Mouse (Mus musculus) erythroblast, embryonic 14.5 days (primary cell): ENCODE data around the gene Emp3. TPM values are rescaled to one million over a fixed set of nuclear protein-coding genes. Genes with fewer than 3 reads are reported as not detected.
"Not testable (repeated sequence)": the region's sequence is repeated elsewhere in the genome, so short reads cannot be mapped to it uniquely, and the experiment has no call there.

Source experiments
- H3K27me3 ChIP-seq: 2 replicates; pipeline ENCODE4 v1.6.1; 2012; ENCODE audit warnings: inconsistent platforms; ENCODE audit not compliant: control insufficient read depth
- H3K36me3 ChIP-seq: 2 replicates; pipeline ENCODE4 v1.6.1; 2012; ENCODE audit warnings: mild to moderate bottlenecking, inconsistent platforms; ENCODE audit not compliant: control insufficient read depth
- H3K4me1 ChIP-seq: 2 replicates; pipeline ENCODE4 v1.6.1; 2012; ENCODE audit warnings: inconsistent platforms; ENCODE audit not compliant: control insufficient read depth
- H3K4me3 ChIP-seq: replicated peaks from 2 replicates; pipeline ENCODE3; 2012; ENCODE audit warnings: moderate library complexity, mild to moderate bottlenecking, inconsistent platforms
- H3K9me3 ChIP-seq: 2 replicates; pipeline ENCODE4 v1.6.1; 2012; ENCODE audit warnings: low read length, inconsistent platforms, mixed read lengths; ENCODE audit not compliant: control insufficient read depth
- GATA1 ChIP-seq: IDR thresholded peaks from 2 replicates; pipeline ENCODE4 v1.6.1; 2012; ENCODE audit warnings: low read length, inconsistent platforms, mixed read lengths
- TAL1 ChIP-seq: IDR thresholded peaks from 3 replicates; pipeline ENCODE4 v1.6.1; 2012; ENCODE audit warnings: low read length, inconsistent platforms, mixed read lengths
- polyA plus RNA-seq: library from polyadenylated mRNA; stranded (reverse); fragments of >175 nt; gene quantifications from 2 replicates; pipeline ENCODE4 v1.2.3, GENCODE M21; 2012

Gene Emp3
- polyA plus RNA-seq, 1 experiment, result 3.5 TPM

DNA sequence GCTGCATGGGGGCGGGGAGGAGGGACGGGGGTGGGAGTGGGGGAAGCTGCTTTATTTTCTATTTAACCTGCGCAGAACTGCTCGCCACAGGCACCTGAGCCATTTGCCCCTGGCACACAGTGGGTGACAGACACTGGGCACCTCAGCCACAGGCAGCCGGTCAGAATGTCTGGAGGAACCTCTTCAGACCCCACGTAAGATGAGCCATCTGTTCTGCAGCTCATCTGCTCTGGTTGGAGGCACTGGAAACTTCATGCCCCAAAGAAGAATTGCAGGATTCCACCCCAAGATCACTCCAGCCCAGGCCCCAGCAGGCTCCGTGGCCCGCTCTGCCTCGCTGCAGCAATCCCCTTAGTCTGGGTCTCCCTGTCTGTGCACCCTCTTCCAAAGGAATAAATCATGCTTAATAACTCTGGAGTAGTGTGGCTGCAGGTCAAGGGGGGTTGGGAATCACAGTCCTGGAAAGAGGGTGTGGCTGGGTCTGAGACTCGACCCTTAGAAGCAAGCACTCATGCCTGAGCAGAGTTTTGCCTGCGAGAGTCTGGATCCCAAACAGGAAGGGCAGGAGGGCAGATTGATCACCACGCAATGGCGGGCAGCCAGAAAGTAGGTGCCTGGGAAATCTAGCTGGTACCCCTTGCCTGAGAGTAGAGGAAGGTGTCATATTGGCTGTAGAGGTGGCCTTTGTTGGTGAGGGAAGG, 4.0 kb downstream of the Emp3 start:
- peaks cover 47% of the 10 kb centered on the region for H3K36me3 ChIP-seq
- no peak overlapping the region for H3K4me3 ChIP-seq
- TF ChIP-seq TAL1 (no peak), GATA1 (no peak)

DNA sequence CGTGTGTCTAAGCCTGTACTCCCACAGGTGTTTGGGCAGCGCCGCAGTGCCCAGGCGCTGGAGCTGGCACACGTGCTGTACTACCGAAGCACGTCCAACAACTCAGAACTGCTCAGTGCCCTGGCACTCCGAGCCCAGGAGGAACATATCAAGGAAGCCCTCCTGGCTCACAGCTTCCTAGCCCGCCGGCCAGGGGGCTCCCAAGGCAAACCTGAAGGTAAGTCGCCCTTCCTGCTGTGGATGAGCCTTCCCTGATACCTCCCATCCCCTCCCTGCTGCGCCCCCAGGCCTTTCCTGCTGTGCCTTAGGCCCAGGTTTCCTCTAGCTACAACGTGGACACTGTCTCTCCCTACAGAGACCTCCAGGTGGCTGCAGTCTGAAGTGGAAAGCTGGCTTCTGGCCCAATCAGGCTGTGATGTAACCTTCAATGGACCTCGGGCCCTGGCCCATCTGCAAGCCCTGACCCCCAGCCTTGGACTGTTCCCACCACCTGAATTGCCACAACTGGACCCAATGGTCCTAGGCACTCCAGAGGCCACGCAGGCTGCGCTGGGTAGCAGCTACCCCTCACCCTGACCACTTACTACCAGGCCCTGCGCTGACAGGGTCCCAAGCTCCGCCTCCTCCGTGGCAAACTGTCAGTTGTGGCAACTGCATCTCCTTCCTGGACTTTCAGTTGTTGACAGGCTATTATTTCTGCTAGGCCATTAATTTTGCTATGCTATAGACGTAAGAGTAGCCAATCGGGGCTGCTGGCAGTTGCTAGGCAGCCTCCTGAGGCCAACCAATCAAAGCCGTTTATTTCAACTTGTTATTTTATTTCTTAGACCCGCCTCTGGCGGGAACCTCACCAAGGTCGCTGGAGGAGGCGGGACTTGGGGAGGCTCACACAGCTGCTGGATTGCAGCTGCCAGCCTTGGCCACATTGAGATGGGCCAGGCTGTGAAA, 4.9 kb downstream of the Emp3 start:
- H3K4me1 ChIP-seq, result peaks cover 52% of the 10 kb centered on the region
- H3K27me3 ChIP-seq, result no peaks in the 10 kb centered on the region

More for the DNA sequence above, 4.0 kb downstream of the Emp3 start:
- Histone ChIP-seq H3K27me3 (no peaks in the 10 kb centered on the region), H3K9me3 (no peaks in the 10 kb centered on the region), H3K4me1 (peaks cover 60% of the 10 kb centered on the region)

DNA sequence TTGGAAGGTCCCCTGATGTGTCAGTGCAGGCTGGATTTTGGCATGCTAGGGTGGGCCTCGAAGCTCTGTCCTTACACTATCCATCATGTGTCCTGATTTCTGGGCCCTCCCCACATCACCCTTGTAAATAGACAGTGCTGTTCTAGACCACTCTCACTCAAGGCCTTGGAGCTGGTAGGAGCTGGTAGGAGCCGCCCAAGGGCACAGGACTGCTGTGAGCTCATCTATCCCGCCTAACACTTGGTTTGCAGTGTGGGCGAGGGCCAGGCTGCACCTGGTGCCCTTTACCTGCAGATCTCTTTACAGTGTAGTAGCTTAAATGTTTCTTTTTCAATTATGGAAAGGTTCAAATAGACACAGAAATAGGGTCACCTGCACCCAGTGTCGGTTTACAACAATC, 6.2 kb downstream of the Emp3 start:
- no peaks in the 10 kb centered on the region; the same call in 1 of the 2 replicates for H3K9me3 ChIP-seq
- H3K4me1 ChIP-seq, result peaks cover 39% of the 10 kb centered on the region
- TF ChIP-seq GATA1 (no peak), TAL1 (no peak)

More for the DNA sequence above, 4.9 kb downstream of the Emp3 start:
- Histone ChIP-seq H3K4me3 (peak overlapping the region; percentile 65), H3K36me3 (peaks cover 47% of the 10 kb centered on the region), H3K9me3 (no peaks in the 10 kb centered on the region)
- TF ChIP-seq GATA1, result no peak
- TF ChIP-seq TAL1, result no peak

DNA sequence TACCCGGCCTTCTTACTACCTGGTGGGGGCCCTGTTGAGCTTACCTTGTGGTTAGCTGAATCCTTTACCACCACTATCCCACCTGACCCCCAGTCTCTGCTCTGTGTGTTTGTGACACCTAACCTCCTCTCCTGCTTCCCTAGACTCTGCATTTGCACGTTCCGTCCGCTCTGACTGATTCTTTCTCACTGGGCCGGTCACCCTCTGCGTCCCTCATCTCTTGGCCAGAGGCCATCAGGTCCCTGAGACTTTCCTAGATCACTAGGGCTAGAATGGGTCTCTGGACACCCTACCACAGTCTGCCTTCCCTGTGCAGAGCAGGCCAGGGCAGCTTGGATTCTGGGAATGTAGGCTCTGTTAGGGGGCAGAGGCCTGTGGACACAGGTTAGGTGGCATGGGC, 7.1 kb downstream of the Emp3 start:
- peaks cover 60% of the 10 kb centered on the region for H3K36me3 ChIP-seq

More for the DNA sequence above, 6.2 kb downstream of the Emp3 start:
- Histone ChIP-seq H3K4me3 (no peak overlapping the region), H3K27me3 (no peaks in the 10 kb centered on the region), H3K36me3 (peaks cover 55% of the 10 kb centered on the region)

DNA sequence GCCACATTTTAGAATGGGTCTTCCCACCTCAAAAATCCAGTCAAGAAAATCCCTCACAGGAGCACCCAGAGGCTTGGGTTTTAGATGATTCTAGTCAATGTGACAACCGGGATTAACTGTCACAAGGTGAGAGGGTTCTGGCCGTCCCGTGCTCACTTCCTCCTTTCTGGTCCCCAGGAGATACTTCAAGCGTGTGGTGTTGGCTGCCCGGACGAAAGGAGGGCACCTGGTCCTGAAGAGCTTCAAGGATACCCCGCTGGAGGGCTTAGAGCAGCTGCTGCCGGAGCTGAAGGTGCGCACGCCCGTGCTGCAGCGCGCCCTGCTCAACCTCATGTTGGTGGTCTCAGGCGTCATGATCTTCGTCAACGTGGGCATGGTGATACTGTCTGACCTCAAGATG, 12.1 kb downstream of the Emp3 start:
- no peak for TF ChIP-seq GATA1
- TF ChIP-seq TAL1, result no peak
- Histone ChIP-seq H3K4me1 (no peaks in the 10 kb centered on the region), H3K27me3 (no peaks in the 10 kb centered on the region), H3K9me3 (peaks cover 4% of the 10 kb centered on the region), H3K4me3 (no peak overlapping the region), H3K36me3 (peaks cover 43% of the 10 kb centered on the region)

More for the DNA sequence above, 7.1 kb downstream of the Emp3 start:
- Histone ChIP-seq H3K27me3 (no peaks in the 10 kb centered on the region), H3K4me1 (peaks cover 29% of the 10 kb centered on the region), H3K9me3 (peaks cover 4% of the 10 kb centered on the region), H3K4me3 (no peak overlapping the region)
- TF ChIP-seq TAL1 (no peak), GATA1 (no peak)

DNA sequence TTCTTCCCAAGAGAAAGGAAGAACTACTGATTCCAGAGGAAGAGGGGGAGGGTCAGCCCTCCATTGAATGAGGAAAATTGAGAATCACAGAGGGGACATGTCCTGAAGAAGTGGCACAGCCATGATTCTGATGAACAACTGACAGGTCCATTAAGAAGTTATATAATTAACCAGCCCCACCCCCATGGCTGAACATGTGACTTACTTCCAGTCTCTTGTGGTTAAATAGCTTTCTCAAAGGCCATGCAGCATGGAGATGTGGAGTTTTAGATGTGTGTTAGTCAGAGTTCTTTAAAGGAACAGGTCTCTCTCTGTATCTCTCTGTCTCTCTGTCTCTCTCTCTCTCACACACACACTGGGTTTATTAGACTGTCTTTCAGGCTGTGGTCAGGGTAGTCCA, 12.8 kb downstream of the Emp3 start:
- no peaks in the 10 kb centered on the region for H3K4me1 ChIP-seq
- TF ChIP-seq GATA1 (no peak), TAL1 (no peak)
- peaks cover 11% of the 10 kb centered on the region for H3K9me3 ChIP-seq
- no peaks in the 10 kb centered on the region for H3K27me3 ChIP-seq
- no peak overlapping the region for H3K4me3 ChIP-seq
- H3K36me3 ChIP-seq, result peaks cover 41% of the 10 kb centered on the region

DNA sequence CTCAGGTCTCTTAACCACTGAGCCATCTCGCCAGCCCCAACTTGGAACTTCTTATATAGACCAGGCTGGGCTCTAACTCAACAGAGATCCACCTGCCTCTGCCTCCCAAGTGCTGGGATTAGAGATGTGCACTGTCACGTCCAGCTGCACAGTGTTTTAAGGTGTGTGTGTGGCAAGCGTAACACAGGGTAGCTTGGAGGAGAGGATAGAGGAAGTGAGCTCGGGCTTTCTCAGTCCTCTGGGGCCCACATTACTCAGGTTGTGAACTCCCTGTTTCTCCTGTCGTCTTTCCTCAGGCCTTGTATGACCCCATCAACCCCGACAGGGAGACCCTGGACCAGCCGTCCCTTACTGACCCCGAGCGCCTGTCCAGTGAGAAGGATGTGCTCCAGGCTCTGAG, 14.6 kb downstream of the Emp3 start:
- Histone ChIP-seq H3K27me3 (no peaks in the 10 kb centered on the region), H3K36me3 (peaks cover 36% of the 10 kb centered on the region), H3K4me3 (no peak overlapping the region), H3K9me3 (peaks cover 15% of the 10 kb centered on the region), H3K4me1 (peaks cover 3% of the 10 kb centered on the region)
- TF ChIP-seq TAL1, result no peak
- no peak for TF ChIP-seq GATA1

DNA sequence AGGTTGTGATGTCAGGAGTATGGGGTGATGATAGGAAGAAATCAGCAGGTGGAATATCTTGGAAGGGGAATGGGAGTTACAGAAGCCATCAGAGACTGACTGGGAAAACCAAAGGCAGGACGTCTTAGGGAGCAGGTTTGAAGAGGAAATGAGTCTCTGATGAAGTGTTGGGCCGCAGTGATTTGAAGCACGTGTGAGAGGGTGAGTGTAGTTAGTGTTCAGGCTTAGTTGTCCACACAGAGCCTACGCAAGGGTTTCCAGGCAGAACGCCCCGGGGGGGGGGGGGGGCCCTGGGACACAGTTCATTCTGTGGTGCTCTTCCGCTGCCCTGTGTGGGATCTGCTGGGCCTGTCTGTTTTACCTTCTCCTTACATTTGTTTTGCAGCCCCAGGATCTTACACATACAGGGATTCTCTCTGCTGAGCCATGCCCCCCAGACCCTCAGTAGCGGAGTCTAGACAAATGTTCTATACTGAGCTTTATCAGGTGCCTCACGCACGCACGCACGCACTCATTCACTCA, 18.7 kb downstream of the Emp3 start:
- H3K9me3 ChIP-seq, result peaks cover 11% of the 10 kb centered on the region
- H3K4me1 ChIP-seq, result peaks cover 14% of the 10 kb centered on the region
- H3K27me3 ChIP-seq, result no peaks in the 10 kb centered on the region
- TF ChIP-seq TAL1, result no peak
- no peak for TF ChIP-seq GATA1
- no peak overlapping the region for H3K4me3 ChIP-seq
- peaks cover 16% of the 10 kb centered on the region for H3K36me3 ChIP-seq

DNA sequence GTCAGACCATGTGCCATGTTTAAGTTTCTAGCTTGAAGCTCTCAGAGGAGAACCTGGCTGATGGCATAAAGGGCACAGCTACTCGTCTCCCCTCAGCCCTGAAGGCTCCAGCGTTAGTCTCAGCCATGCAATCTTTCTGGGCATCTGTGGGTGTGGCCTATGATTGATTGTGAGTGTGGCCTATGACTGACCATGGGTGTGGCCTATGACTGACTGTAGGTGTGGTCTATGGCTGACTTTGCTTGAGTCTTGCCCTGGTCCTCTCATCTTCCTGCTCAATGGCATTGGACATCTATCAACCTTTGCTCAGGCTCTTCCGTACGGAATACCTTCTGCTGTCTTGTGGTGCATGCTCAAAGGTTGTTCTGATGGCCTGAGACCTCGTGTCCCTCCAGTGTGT, 19.6 kb downstream of the Emp3 start:
- Histone ChIP-seq H3K4me1 (peaks cover 22% of the 10 kb centered on the region), H3K9me3 (peaks cover 11% of the 10 kb centered on the region)

DNA sequence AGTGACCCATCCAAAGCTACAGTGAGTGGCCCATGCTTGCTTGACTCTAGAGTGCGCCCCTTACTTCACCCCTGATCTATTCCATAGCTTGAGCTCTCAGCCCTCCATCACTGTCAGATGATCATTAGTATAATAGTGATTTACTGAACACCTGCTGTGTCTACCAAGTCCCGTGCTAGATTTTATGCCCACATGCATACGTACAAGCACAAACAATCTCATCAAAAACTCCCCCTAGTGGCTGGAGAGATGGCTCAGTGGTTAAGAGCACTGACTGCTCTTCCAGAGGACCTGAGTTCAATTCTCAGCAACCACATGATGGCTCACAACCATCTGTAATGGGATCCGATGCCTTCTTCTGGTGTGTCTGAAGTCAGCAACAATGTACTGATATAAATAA, 23.1 kb downstream of the Emp3 start:
- H3K4me1 ChIP-seq, result peaks cover 35% of the 10 kb centered on the region
- H3K4me3 ChIP-seq, result peak overlapping the region; percentile 65
- H3K9me3 ChIP-seq, H3K27me3 ChIP-seq, H3K36me3 ChIP-seq: not testable (repeated sequence)

More for the DNA sequence above, 19.6 kb downstream of the Emp3 start:
- Histone ChIP-seq H3K4me3 (no peak overlapping the region), H3K27me3 (no peaks in the 10 kb centered on the region), H3K36me3 (peaks cover 10% of the 10 kb centered on the region)
- peak; percentile 19; the same call in 1 of the 2 replicates for TF ChIP-seq GATA1
- no peak for TF ChIP-seq TAL1
